8 mouse cellular contexts compared by ENCODE assay signal in the genomic region with DNA sequence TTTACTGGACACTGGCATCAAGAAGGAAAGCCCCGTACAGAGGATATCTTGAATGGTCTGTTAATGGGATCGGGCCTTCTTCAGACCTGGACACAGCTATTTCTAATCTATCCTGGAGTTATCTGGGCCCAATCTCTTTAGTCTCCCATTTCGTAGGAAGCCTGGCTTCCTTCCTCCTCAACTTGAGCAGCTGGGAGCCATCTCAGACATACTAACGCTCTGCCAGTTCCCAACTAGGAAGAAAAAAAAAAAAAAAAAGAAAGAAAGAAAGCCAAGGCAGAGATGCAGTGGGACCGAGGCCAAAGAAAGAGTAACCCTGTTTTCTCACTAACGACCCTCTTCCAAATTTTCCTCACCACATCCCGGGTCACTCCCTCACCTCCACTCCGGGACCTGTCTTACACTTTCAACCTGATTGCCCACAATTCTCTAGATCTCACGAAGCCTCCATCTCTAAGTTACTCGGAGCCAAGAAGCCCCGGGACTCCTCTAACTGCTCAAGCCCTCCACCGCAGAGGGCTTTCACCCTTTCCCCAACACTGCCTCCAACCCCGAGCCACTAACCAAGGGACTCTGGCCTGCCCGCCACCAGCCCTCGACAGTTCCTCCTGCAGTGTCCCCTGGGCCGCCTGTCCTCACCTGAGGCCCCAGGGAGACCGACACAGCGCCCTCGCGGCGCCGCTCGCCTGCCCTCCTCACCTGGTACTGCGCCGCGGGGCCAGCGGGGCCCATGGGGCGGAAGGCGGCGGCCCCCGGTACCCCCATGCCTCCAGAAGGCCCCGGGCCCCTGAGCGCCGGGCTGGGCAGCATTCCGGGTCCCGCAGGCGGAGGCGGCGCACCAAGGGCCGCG. TPM values are rescaled to one million over a fixed set of nuclear protein-coding genes. Genes with fewer than 3 reads are reported as not detected.
DNase-seq lines count a peak whose midpoint lies in the region; ATAC-seq lines count a peak whose summit lies in the region.

No protein-coding gene starts in this region.

- peak overlapping the region; percentile 88 for H3K27ac ChIP-seq in hindbrain, embryonic 16.5 days (ENCODE audit: low read depth, low read length)
- H3K27ac ChIP-seq in liver, embryonic 16.5 days (ENCODE audit: low read length), result peak overlapping the region; percentile 92
- peak overlapping the region; percentile 91 for H3K27ac ChIP-seq in neural tube, embryonic 13.5 days (replicated peaks)

- peak overlapping the region; percentile 95 for H3K4me3 ChIP-seq in hindbrain, embryonic 16.5 days (ENCODE audit: low read length)
- H3K4me3 ChIP-seq in liver, embryonic 16.5 days (ENCODE audit: low read depth, low read length), result peak overlapping the region; percentile 93
- peak overlapping the region; percentile 78 for H3K4me3 ChIP-seq in neural tube, embryonic 13.5 days

- no peaks in the 10 kb centered on the region; the same call in 1 of the 2 replicates for H3K36me3 ChIP-seq in hindbrain, embryonic 16.5 days (ENCODE audit: control insufficient read depth, insufficient read depth, low read length)
- 0 out of 2 replicates have a peak, but pooled peaks cover 1% of the 10 kb centered on the region for H3K36me3 ChIP-seq in liver, embryonic 16.5 days (ENCODE audit: control insufficient read depth, insufficient read depth)
- H3K36me3 ChIP-seq in neural tube, embryonic 13.5 days, result peaks cover 4% of the 10 kb centered on the region

- H3K9ac ChIP-seq in hindbrain, embryonic 16.5 days (ENCODE audit: low read depth, low read length), result peak overlapping the region; percentile 95
- H3K9ac ChIP-seq in liver, embryonic 16.5 days (ENCODE audit: low read depth, low read length), result peak overlapping the region; percentile 90
- H3K9ac ChIP-seq in neural tube, embryonic 13.5 days, result peak overlapping the region; percentile 98

- H3K27me3 ChIP-seq in hindbrain, embryonic 16.5 days (replicated peaks; ENCODE audit: control insufficient read depth, insufficient read depth, low read length), result no peaks in the 10 kb centered on the region
- H3K27me3 ChIP-seq in liver, embryonic 16.5 days (ENCODE audit: control insufficient read depth, insufficient read depth, low read depth, low read length), result no peaks in the 10 kb centered on the region
- H3K27me3 ChIP-seq in neural tube, embryonic 13.5 days, result no peaks in the 10 kb centered on the region

- H3K9me3 ChIP-seq in hindbrain, embryonic 16.5 days (ENCODE audit: control insufficient read depth, low read length), result no peaks in the 10 kb centered on the region
- no peaks in the 10 kb centered on the region for H3K9me3 ChIP-seq in liver, embryonic 16.5 days (replicated peaks; ENCODE audit: control insufficient read depth, low read length)
- H3K9me3 ChIP-seq in neural tube, embryonic 13.5 days, result no peaks in the 10 kb centered on the region

- no peak for ATAC-seq in cerebellum, adult (ENCODE audit: insufficient number of reproducible peaks, low FRiP score, low TSS enrichment)
- peak; percentile 46 for ATAC-seq in erythroid progenitor cell, adult 5-6 weeks (replicated peaks; ENCODE audit: low FRiP score, poor library complexity, severe bottlenecking)
- ATAC-seq in hindbrain, embryonic 16.5 days, result peak; percentile 29
- ATAC-seq in liver, embryonic 16.5 days (ENCODE audit: low read depth), result peak; percentile 37
- peak; percentile 37 for ATAC-seq in neural tube, embryonic 13.5 days (ENCODE audit: low read depth)
- no peak; the same call in 1 of the 2 replicates for ATAC-seq in megakaryocyte-erythroid progenitor cell, adult 5-6 weeks (replicated peaks; ENCODE audit: low FRiP score, low TSS enrichment, poor library complexity, severe bottlenecking)

- WGBS in hindbrain, embryonic 16.5 days, result 2% methylated on average over 37 of the region's 41 CpGs
- under 1% methylated on average over 37 of the region's 41 CpGs for WGBS in liver, embryonic 16.5 days (ENCODE audit: insufficient replicate concordance)
- 2% methylated on average over 41 of the region's 41 CpGs for WGBS in neural tube, embryonic 13.5 days

- H3K4me2 ChIP-seq in hindbrain, embryonic 16.5 days (ENCODE audit: low read length), result peak overlapping the region; percentile 85
- H3K4me2 ChIP-seq in liver, embryonic 16.5 days (ENCODE audit: low read depth, low read length), result peak overlapping the region; percentile 67
- H3K4me2 ChIP-seq in neural tube, embryonic 13.5 days, result peak overlapping the region; percentile 63

- peak; percentile 74 for DNase-seq in cerebellum, adult 11-12 months
- peak; percentile 41 for DNase-seq in R1 (ENCODE audit: low read depth, low spot score)

- H3K4me1 ChIP-seq in hindbrain, embryonic 16.5 days (ENCODE audit: control insufficient read depth, insufficient read depth, low read depth, low read length), result peaks cover 28% of the 10 kb centered on the region
- H3K4me1 ChIP-seq in liver, embryonic 16.5 days (ENCODE audit: control insufficient read depth, low read depth, low read length), result peaks cover 49% of the 10 kb centered on the region
- H3K4me1 ChIP-seq in neural tube, embryonic 13.5 days (replicated peaks), result peaks cover 59% of the 10 kb centered on the region

RNA-seq across cellular contexts. Expression of gene Smarcd2, which starts 0.8 kb away (rescaled TPM):
- total RNA-seq in erythroid progenitor cell, adult 5-6 weeks (2015; ENCODE audit: low replicate concordance), result 36.0 and 49.0 TPM in 2 replicates
- 119 and 162 TPM in 2 replicates for total RNA-seq in erythroid progenitor cell, adult 5-6 weeks (2017; ENCODE audit: low replicate concordance)
- 9.6 and 11.2 TPM in 2 replicates for polyA plus RNA-seq in hindbrain, embryonic 16.5 days (2015; fragmentation: Nextera tagmentation; extraction: Ambion mirVana)
- polyA plus RNA-seq in liver, embryonic 16.5 days (2015; fragmentation: Nextera tagmentation; extraction: Ambion mirVana), result 19.4 and 19.5 TPM in 2 replicates
- 21.8 and 24.3 TPM in 2 replicates for polyA plus RNA-seq in neural tube, embryonic 13.5 days (2015; fragmentation: Nextera tagmentation; extraction: Ambion mirVana)
- 93.8 and 120 TPM in 2 replicates for total RNA-seq in megakaryocyte-erythroid progenitor cell, adult 5-6 weeks (2014; fragmentation: Nextera tagmentation)
- total RNA-seq in megakaryocyte-erythroid progenitor cell, adult 5-6 weeks (2017), result 201 and 272 TPM in 2 replicates

RNA-seq across cellular contexts. Expression of gene Tcam1, which starts 4.5 kb away (rescaled TPM):
- not detected in 2 replicates for total RNA-seq in erythroid progenitor cell, adult 5-6 weeks (2015; ENCODE audit: low replicate concordance)
- not detected in 2 replicates for total RNA-seq in erythroid progenitor cell, adult 5-6 weeks (2017; ENCODE audit: low replicate concordance)
- 0.06 and 0.14 TPM in 2 replicates for polyA plus RNA-seq in hindbrain, embryonic 16.5 days (2015; fragmentation: Nextera tagmentation; extraction: Ambion mirVana)
- 0.13 and 0.16 TPM in 2 replicates for polyA plus RNA-seq in liver, embryonic 16.5 days (2015; fragmentation: Nextera tagmentation; extraction: Ambion mirVana)
- polyA plus RNA-seq in neural tube, embryonic 13.5 days (2015; fragmentation: Nextera tagmentation; extraction: Ambion mirVana), result 0.06 and 0.12 TPM in 2 replicates
- 1.4 and 3.5 TPM in 2 replicates for total RNA-seq in megakaryocyte-erythroid progenitor cell, adult 5-6 weeks (2014; fragmentation: Nextera tagmentation)
- total RNA-seq in megakaryocyte-erythroid progenitor cell, adult 5-6 weeks (2017), result 2.1 and 3.7 TPM in 2 replicates

RNA-seq across cellular contexts. Expression of gene Psmc5, which starts 16.1 kb away (rescaled TPM):
- total RNA-seq in erythroid progenitor cell, adult 5-6 weeks (2015; ENCODE audit: low replicate concordance), result 41.5 and 42.5 TPM in 2 replicates
- 33.4 and 66.2 TPM in 2 replicates for total RNA-seq in erythroid progenitor cell, adult 5-6 weeks (2017; ENCODE audit: low replicate concordance)
- polyA plus RNA-seq in hindbrain, embryonic 16.5 days (2015; fragmentation: Nextera tagmentation; extraction: Ambion mirVana), result 303 and 330 TPM in 2 replicates
- polyA plus RNA-seq in liver, embryonic 16.5 days (2015; fragmentation: Nextera tagmentation; extraction: Ambion mirVana), result 113 and 118 TPM in 2 replicates
- 360 and 361 TPM in 2 replicates for polyA plus RNA-seq in neural tube, embryonic 13.5 days (2015; fragmentation: Nextera tagmentation; extraction: Ambion mirVana)
- total RNA-seq in megakaryocyte-erythroid progenitor cell, adult 5-6 weeks (2014; fragmentation: Nextera tagmentation), result 126 and 145 TPM in 2 replicates
- 111 and 128 TPM in 2 replicates for total RNA-seq in megakaryocyte-erythroid progenitor cell, adult 5-6 weeks (2017)

RNA-seq across cellular contexts. Expression of gene Ftsj3, which starts 16.1 kb away (rescaled TPM):
- 6.5 and 13.8 TPM in 2 replicates for total RNA-seq in erythroid progenitor cell, adult 5-6 weeks (2015; ENCODE audit: low replicate concordance)
- total RNA-seq in erythroid progenitor cell, adult 5-6 weeks (2017; ENCODE audit: low replicate concordance), result 19.1 and 20.7 TPM in 2 replicates
- 31.6 and 35.0 TPM in 2 replicates for polyA plus RNA-seq in hindbrain, embryonic 16.5 days (2015; fragmentation: Nextera tagmentation; extraction: Ambion mirVana)
- polyA plus RNA-seq in liver, embryonic 16.5 days (2015; fragmentation: Nextera tagmentation; extraction: Ambion mirVana), result 25.2 and 27.0 TPM in 2 replicates
- 35.3 and 42.4 TPM in 2 replicates for polyA plus RNA-seq in neural tube, embryonic 13.5 days (2015; fragmentation: Nextera tagmentation; extraction: Ambion mirVana)
- 115 and 123 TPM in 2 replicates for total RNA-seq in megakaryocyte-erythroid progenitor cell, adult 5-6 weeks (2014; fragmentation: Nextera tagmentation)
- total RNA-seq in megakaryocyte-erythroid progenitor cell, adult 5-6 weeks (2017), result 235 and 274 TPM in 2 replicates

RNA-seq across cellular contexts. Expression of gene Gh, which starts 29.6 kb away (rescaled TPM):
- not detected in 2 replicates for total RNA-seq in erythroid progenitor cell, adult 5-6 weeks (2015; ENCODE audit: low replicate concordance)
- total RNA-seq in erythroid progenitor cell, adult 5-6 weeks (2017; ENCODE audit: low replicate concordance), result 2.7 TPM in 1 of 2 replicates, not detected in the other
- 0.61 TPM in 1 of 2 replicates, not detected in the other for polyA plus RNA-seq in hindbrain, embryonic 16.5 days (2015; fragmentation: Nextera tagmentation; extraction: Ambion mirVana)
- not detected in 2 replicates for polyA plus RNA-seq in liver, embryonic 16.5 days (2015; fragmentation: Nextera tagmentation; extraction: Ambion mirVana)
- polyA plus RNA-seq in neural tube, embryonic 13.5 days (2015; fragmentation: Nextera tagmentation; extraction: Ambion mirVana), result not detected in 2 replicates
- not detected in 2 replicates for total RNA-seq in megakaryocyte-erythroid progenitor cell, adult 5-6 weeks (2014; fragmentation: Nextera tagmentation)
- total RNA-seq in megakaryocyte-erythroid progenitor cell, adult 5-6 weeks (2017), result not detected in 2 replicates

Comparison
In these comparisons a context has a peak if more than half of its experiments do, and no peak if none do; other contexts are left out.
1. ATAC-seq: peak in erythroid progenitor cell, adult 5-6 weeks (single experiment), hindbrain, embryonic 16.5 days (single experiment), liver, embryonic 16.5 days (single experiment) and neural tube, embryonic 13.5 days (single experiment); none in cerebellum, adult (single experiment) and megakaryocyte-erythroid progenitor cell, adult 5-6 weeks (single experiment).
2. Peak in every context shown above with its lines, with median percentiles within 50 percentile points of each other: H3K27ac ChIP-seq, H3K4me2 ChIP-seq, H3K4me3 ChIP-seq and H3K9ac ChIP-seq.